Mouse (Mus musculus) limb, embryonic 12.5 days (tissue): ENCODE data around the gene Atxn7l3. TPM values are rescaled to one million over a fixed set of nuclear protein-coding genes. Genes with fewer than 3 reads are reported as not detected.

Source experiments
- ATAC-seq: fragments of 200-750 bp; cut with Nextera tagmentation; 2 replicates; pipeline ENCODE4 v1.8.0; 2017; ENCODE audit warnings: low read depth, moderate TSS enrichment; ENCODE audit not compliant: insufficient number of reproducible peaks, insufficient read depth, low FRiP score, low TSS enrichment
- H3K27ac ChIP-seq: fragments of 300-500 bp; sonication (generic); 2 replicates; pipeline ENCODE4 v1.5.1; 2016; ENCODE audit warnings: mild to moderate bottlenecking, moderate library complexity
- H3K27me3 ChIP-seq: fragments of 300-500 bp; sonication (generic); 2 replicates; pipeline ENCODE4 v1.6.1; 2016; ENCODE audit warnings: mild to moderate bottlenecking, moderate library complexity
- H3K36me3 ChIP-seq: fragments of 300-500 bp; sonication (generic); 2 replicates; pipeline ENCODE4 v1.6.1; 2016; ENCODE audit warnings: mild to moderate bottlenecking, moderate library complexity
- H3K4me1 ChIP-seq: fragments of 300-500 bp; sonication (generic); replicated peaks from 2 replicates; pipeline ENCODE4 v1.6.1; 2016
- H3K4me2 ChIP-seq: fragments of 300-500 bp; sonication (generic); 2 replicates; pipeline ENCODE4 v1.6.1; 2016; ENCODE audit warnings: mild to moderate bottlenecking, moderate library complexity
- H3K4me3 ChIP-seq: fragments of 300-500 bp; sonication (generic); replicated peaks from 2 replicates; pipeline ENCODE4 v1.5.1; 2016; ENCODE audit warnings: mild to moderate bottlenecking
- H3K9ac ChIP-seq: fragments of 300-500 bp; sonication (generic); replicated peaks from 2 replicates; pipeline ENCODE4 v1.6.1; 2016; ENCODE audit warnings: mild to moderate bottlenecking, moderate library complexity
- H3K9me3 ChIP-seq: fragments of 300-500 bp; sonication (generic); 2 replicates; pipeline ENCODE4 v1.6.1; 2016; ENCODE audit warnings: mild to moderate bottlenecking, moderate library complexity
- WGBS: fragments of 180-500 bp; shearing (Covaris S2); methylation state at CpG from one replicate; pipeline ENCODE4 v1.1.7; 2016; 5-methylcytosine and 5-hydroxymethylcytosine counted together
- polyA plus RNA-seq: library from polyadenylated mRNA; unstranded; fragments of >200 nt; fragmentation: Nextera tagmentation; extraction: Ambion mirVana; gene quantifications from 2 replicates; pipeline ENCODE4 v1.2.1, GENCODE M21; 2016

The Atxn7l3 gene
- polyA plus RNA-seq, result 22.3 and 22.9 TPM in 2 replicates

DNA sequence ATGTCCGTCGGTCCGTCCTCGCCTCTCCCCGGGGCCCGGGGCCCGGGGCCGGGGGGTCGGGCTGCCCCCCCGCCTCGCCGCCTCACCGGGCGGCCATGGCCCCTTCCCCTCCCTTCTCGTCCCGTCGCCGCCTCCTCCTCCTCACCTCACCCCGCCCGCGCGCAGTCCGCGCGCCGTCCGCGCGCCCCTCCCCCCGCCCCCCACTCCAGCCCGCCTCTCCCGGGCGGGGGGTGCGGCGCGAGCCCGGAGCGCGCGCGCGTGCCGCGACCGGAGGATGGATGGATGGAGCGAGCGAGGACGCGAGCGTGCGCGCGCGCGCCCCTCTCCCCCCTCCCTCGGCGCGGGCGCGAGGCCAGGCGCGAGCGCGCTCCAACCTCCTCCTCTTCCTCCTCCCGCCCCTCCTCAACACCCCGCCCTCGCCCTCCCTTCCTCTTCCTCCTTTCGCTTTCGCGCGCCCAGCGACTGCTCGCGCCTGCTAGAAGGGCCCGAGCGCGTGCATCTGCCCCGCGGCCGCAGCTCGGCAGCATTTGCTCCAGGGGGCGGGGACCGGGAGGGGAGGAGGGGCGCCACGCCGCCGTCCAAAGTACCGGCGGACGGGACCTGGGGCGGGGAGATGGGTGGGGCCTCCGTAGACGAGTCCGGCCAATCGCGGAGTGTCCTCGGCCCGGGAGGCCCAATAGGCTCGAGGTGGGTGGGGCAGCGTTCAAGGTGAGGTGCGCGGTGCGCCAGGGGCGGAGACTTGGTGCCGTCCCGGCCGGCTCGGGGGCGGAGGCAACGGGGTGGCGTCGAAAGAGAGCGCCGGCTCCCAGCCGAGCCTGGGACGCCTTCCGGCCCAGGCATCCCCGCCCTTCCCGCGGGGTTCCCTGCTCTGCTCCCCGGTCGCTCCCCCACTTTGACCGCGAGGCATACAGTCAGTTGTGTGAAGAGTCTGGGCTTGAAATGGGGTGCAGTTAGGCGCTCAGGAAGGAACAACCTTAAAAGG, at the start of gene Atxn7l3:
TSS of gene Atxn7l3 (minus strand) at position 141 of the 982 bp plus-strand sequence.
- H3K4me3 ChIP-seq, result peak within 1 kb of the TSS; percentile 86
- peaks cover 23% of the 10 kb centered on the region for H3K4me1 ChIP-seq
- peaks cover 30% of the 10 kb centered on the region for H3K36me3 ChIP-seq
- under 1% methylated on average over 76 of the region's 125 CpGs for WGBS
- peak within 1 kb of the TSS; percentile 91 for H3K4me2 ChIP-seq
- ATAC-seq, result peak; percentile 92
- H3K9me3 ChIP-seq, result no peaks in the 10 kb centered on the region
- H3K9ac ChIP-seq, result peak within 1 kb of the TSS; percentile 93
- peak within 1 kb of the TSS; percentile 99 for H3K27ac ChIP-seq
- H3K27me3 ChIP-seq, result no peaks in the 10 kb centered on the region

DNA sequence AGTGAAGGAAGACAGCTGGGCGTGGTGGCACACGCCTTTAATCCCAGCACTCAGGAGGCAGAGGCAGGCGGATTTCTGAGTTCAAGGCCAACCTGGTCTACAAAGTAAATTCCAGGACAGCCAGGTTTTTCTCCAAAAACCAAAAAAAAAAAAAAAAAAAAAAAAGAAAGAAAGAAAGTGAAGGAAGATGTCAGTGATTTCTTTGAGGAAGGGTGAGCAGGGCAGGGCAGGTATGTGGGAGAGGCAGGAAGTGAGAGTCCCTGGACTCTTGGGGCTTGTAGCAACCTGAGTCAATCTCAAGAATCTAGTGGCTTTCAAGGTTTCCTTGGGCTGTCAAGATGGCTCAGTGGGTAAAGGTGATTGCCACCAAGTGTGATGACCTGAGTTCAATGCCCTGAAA, 48.0 kb upstream of the Atxn7l3 start:
- no peak overlapping the region for H3K4me3 ChIP-seq
- no peaks in the 10 kb centered on the region for H3K36me3 ChIP-seq
- WGBS, result 83% methylated on average over 3 of the region's 3 CpGs
- peaks cover 5% of the 10 kb centered on the region; the same call in 1 of the 2 replicates for H3K4me1 ChIP-seq
- H3K4me2 ChIP-seq, result no peak overlapping the region
- ATAC-seq, result no peak
- H3K27me3 ChIP-seq, result no peaks in the 10 kb centered on the region
- no peaks in the 10 kb centered on the region for H3K9me3 ChIP-seq
- H3K27ac ChIP-seq, result no peak overlapping the region
- no peak overlapping the region for H3K9ac ChIP-seq

DNA sequence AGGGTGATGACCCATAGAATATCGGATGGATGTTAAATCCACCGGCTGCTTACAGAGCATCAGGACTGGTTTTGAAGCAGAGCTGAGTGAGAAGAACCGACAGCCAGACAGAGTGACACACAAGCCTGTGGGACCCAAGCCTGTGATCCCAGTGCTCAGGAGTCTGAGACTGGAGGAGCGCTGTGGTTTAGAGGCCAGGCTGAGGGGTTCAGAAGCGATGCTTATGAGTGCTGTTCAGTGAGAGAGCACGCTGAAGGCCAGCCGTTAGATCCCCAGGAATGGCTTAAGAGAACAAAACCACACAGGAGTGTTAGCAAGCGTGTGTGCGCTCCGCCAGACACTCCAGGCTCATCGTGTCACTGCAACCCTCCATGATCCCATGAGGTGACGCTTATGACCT, 46.3 kb upstream of the Atxn7l3 start:
- WGBS, result 70% methylated on average over 12 of the region's 12 CpGs

DNA sequence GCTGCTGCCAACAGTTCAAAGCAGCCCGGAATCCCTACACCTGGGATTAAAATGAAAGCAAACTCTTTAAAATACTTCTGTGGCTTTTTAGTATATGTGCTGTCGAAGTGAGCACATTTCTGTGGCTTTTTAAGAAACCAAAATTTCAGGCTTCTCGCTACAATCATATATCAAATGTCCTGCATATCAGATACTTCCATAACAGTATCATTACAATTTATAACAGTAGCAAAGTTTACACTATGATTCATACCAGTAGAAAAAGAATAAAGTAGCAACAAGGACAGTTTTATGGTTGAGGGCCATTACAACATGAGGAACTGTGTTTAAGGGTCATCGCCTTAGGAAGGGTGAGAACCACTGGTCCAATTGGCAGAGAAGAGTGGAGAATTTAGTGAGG, 44.7 kb upstream of the Atxn7l3 start:
- Histone ChIP-seq H3K9me3 (no peaks in the 10 kb centered on the region), H3K4me3 (no peak overlapping the region), H3K4me1 (no peaks in the 10 kb centered on the region; the same call in 1 of the 2 replicates), H3K36me3 (no peaks in the 10 kb centered on the region), H3K27ac (no peak overlapping the region), H3K9ac (no peak overlapping the region), H3K4me2 (no peak overlapping the region), H3K27me3 (no peaks in the 10 kb centered on the region)
- WGBS, result 82% methylated on average over 4 of the region's 4 CpGs
- no peak for ATAC-seq

More for the DNA sequence above, 46.3 kb upstream of the Atxn7l3 start:
- no peaks in the 10 kb centered on the region for H3K36me3 ChIP-seq
- H3K4me2 ChIP-seq, result no peak overlapping the region
- H3K4me3 ChIP-seq, result no peak overlapping the region
- no peak overlapping the region for H3K27ac ChIP-seq
- ATAC-seq, result no peak
- no peaks in the 10 kb centered on the region for H3K27me3 ChIP-seq
- H3K9me3 ChIP-seq, result no peaks in the 10 kb centered on the region
- H3K9ac ChIP-seq, result 0 out of 2 replicates have a peak overlapping the region, but pooled peaks have one; percentile 6
- H3K4me1 ChIP-seq, result peaks cover 5% of the 10 kb centered on the region; the same call in 1 of the 2 replicates

DNA sequence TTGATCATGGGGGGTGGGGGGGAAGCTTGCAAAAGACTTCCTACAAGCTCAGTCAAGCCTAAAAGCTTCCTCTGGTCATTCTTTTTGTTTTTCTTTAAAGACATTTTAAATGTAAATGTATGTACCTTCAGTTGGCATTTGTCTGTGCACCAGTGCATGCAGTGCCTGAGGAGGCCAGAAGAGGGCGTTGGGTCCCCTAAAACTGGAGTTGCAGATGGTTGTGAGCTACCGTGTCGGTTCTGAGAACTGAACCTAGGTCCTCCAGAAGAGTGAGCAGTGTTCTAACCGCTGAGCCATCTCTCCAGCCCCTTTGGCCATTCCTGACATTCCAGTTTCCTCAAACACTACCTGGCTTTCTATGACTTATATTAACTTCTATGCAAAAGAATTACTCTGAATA, 43.2 kb upstream of the Atxn7l3 start:
- H3K27me3 ChIP-seq, result no peaks in the 10 kb centered on the region
- no peaks in the 10 kb centered on the region for H3K36me3 ChIP-seq
- no peaks in the 10 kb centered on the region; the same call in 1 of the 2 replicates for H3K4me1 ChIP-seq
- H3K4me2 ChIP-seq, result no peak overlapping the region
- no peak for ATAC-seq
- H3K9me3 ChIP-seq, result no peaks in the 10 kb centered on the region
- 54% methylated on average over 4 of the region's 4 CpGs for WGBS
- H3K27ac ChIP-seq, result no peak overlapping the region
- H3K9ac ChIP-seq, result no peak overlapping the region
- H3K4me3 ChIP-seq, result no peak overlapping the region

DNA sequence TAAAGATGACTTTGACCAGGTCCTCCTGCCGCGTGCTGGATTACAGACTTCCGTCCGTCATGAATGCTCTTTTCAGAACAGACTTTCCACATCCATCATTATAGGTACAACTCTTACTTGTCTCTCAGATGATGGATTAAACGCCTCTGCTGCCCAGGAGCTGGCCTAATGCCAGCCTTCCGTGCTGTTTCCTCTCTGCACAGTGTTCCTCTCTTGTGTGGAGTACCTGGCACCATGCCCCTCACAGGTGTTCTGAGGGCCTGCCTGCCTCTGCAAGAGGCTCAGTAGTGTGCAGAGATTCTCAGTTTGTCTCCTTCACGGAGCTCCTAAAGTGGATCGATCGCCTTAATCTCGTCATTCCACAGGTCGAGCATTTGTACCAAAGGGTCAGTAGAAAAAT, 42.8 kb upstream of the Atxn7l3 start:
- Histone ChIP-seq H3K27ac (no peak overlapping the region), H3K4me1 (no peaks in the 10 kb centered on the region; the same call in 1 of the 2 replicates), H3K4me2 (no peak overlapping the region), H3K27me3 (no peaks in the 10 kb centered on the region), H3K4me3 (no peak overlapping the region), H3K9ac (no peak overlapping the region), H3K9me3 (no peaks in the 10 kb centered on the region), H3K36me3 (no peaks in the 10 kb centered on the region)
- 77% methylated on average over 11 of the region's 11 CpGs for WGBS
- no peak for ATAC-seq

DNA sequence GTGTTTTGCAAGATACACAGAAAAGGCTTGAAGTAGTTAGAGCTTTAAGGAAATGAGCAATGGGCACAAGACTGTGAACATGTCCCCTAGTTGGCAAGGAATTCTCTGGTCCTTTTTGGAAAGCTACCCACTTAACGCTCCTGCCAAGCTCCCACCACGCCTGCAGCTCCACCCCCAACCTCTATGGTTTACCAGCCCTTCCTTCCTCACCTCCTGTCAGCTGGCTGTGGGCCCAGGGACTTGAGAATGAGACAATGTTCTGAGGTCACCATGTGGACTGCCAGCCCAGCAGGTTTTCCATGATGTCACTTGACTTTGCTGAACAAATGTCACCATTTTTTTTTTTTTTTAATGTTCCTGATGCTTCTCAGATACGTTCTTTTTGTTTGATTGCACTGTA, 42.1 kb upstream of the Atxn7l3 start:
- Histone ChIP-seq H3K9ac (no peak overlapping the region), H3K27me3 (no peaks in the 10 kb centered on the region), H3K9me3 (no peaks in the 10 kb centered on the region), H3K4me3 (no peak overlapping the region), H3K36me3 (no peaks in the 10 kb centered on the region), H3K4me2 (no peak overlapping the region), H3K4me1 (no peaks in the 10 kb centered on the region; the same call in 1 of the 2 replicates), H3K27ac (no peak overlapping the region)
- ATAC-seq, result no peak
- 33% methylated on average over 3 of the region's 3 CpGs for WGBS

DNA sequence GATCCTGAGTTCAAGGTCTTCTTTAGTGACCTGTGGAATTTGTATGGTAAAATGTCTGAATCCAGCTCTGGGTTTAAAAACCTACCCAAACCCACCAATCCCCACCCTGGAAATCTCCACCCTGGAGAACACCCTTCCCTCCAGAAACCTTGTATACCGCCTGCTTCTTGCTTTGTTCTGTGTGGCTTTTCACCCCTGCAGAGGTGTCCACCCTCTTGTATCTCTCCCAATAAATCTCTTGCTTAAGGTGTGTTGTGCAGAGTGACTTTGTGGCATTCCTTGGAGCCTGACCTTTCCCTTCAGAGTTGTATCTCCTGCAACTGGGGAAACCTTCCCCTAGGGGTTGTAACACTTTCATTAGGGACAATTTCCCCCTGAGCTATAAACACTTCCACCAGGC, 41.5 kb upstream of the Atxn7l3 start:
- no peaks in the 10 kb centered on the region for H3K36me3 ChIP-seq
- no peaks in the 10 kb centered on the region for H3K9me3 ChIP-seq
- 9% methylated on average over 1 of the region's 1 CpGs for WGBS
- H3K27me3 ChIP-seq, result no peaks in the 10 kb centered on the region
- no peak overlapping the region for H3K4me3 ChIP-seq
- H3K4me2 ChIP-seq, result no peak overlapping the region
- H3K9ac ChIP-seq, result no peak overlapping the region
- H3K4me1 ChIP-seq, result no peaks in the 10 kb centered on the region; the same call in 1 of the 2 replicates
- H3K27ac ChIP-seq, result no peak overlapping the region
- ATAC-seq, result no peak

DNA sequence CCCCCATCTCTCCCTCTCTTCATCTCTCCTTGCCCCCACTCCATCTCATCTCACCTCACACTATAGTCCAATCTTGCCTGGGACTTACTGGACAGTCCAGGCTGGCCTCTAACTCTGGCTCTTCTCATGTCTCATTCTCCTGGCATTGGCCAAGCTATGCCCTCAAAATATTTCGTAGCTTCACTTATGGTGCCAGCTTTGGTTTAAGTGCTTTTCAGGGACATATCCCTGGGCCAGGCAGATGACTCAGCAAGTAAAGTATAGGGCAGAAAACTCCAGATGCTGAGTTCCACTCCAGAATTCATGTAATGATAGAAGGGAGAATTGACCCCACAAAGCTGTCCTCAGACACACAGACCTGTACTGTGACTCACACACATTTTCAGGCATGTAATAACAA, 39.8 kb upstream of the Atxn7l3 start:
- H3K9ac ChIP-seq, result no peak overlapping the region
- no peaks in the 10 kb centered on the region for H3K27me3 ChIP-seq
- no peak overlapping the region for H3K27ac ChIP-seq
- 81% methylated on average over 1 of the region's 1 CpGs for WGBS
- no peak overlapping the region for H3K4me3 ChIP-seq
- ATAC-seq, result no peak
- no peaks in the 10 kb centered on the region for H3K9me3 ChIP-seq
- no peak overlapping the region for H3K4me2 ChIP-seq
- no peaks in the 10 kb centered on the region; the same call in 1 of the 2 replicates for H3K4me1 ChIP-seq
- no peaks in the 10 kb centered on the region for H3K36me3 ChIP-seq

DNA sequence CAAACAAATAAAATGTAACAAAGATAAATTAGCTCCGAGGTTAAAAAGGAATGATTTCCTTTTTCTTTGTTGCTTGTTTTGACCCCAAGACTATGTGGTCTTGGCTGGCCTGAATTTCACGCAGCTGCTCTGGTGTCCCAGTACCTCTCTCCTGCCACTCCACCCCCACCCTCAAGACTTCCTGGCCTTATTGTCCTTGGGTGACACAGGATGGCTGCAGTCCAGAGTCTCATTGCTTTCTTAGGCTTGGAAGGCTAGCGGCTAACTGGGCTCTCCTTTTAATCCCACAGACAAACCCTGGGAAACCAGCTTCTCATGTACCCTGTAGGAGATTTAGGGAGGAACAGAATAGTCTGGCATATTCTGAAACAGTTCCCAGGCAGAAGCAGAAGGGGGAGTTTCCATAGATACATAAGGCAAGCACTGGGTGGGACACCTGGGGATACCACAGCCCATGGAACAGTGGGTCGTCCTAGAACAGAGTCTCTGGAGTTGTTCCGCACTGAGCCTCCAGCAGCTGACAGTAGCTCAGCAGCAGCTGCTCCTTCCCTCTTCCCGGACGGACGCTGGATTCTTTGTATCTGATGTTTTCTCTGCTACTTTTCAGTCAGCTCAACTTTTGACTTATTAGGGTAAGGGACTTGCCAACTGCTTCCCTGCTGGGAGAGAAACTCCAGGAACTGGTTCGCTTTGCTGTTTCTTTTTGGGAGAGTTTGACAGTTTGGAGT, 38.7 kb upstream of the Atxn7l3 start:
- H3K27ac ChIP-seq, result no peak overlapping the region
- no peaks in the 10 kb centered on the region for H3K36me3 ChIP-seq
- H3K27me3 ChIP-seq, result no peaks in the 10 kb centered on the region
- no peak overlapping the region for H3K4me2 ChIP-seq
- H3K4me3 ChIP-seq, result no peak overlapping the region
- H3K9me3 ChIP-seq, result no peaks in the 10 kb centered on the region
- no peak for ATAC-seq
- 0 out of 2 replicates have a peak overlapping the region, but pooled peaks have one; percentile 18 for H3K9ac ChIP-seq
- 41% methylated on average over 9 of the region's 9 CpGs for WGBS
- H3K4me1 ChIP-seq, result no peaks in the 10 kb centered on the region; the same call in 1 of the 2 replicates

DNA sequence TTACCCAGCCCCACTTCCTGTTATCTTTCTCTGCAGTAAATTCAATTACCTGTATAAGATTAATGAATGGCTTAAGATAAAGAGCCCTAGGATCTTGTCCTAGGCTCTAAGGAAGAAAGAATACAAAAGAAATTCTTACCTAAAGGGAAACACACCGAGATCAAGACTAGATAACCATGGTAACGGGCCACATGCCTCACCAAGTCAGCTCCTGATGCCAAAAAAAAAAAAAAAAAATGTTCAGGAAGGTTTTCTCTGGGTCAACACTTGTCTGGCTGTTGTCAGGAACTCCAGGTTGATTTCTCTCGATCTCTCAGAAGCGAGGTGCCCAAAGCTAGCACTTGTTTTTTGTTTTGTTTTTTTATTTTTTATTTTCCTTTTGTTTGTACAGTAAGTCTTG, 37.6 kb upstream of the Atxn7l3 start:
- Histone ChIP-seq H3K4me1 (no peaks in the 10 kb centered on the region; the same call in 1 of the 2 replicates), H3K36me3 (no peaks in the 10 kb centered on the region), H3K4me3 (no peak overlapping the region), H3K4me2 (no peak overlapping the region), H3K27me3 (no peaks in the 10 kb centered on the region), H3K9me3 (no peaks in the 10 kb centered on the region), H3K27ac (no peak overlapping the region), H3K9ac (no peak overlapping the region)
- ATAC-seq, result no peak
- 75% methylated on average over 4 of the region's 4 CpGs for WGBS
